Mouse (Mus musculus): Measurements from ENCODE around the gene Trim17.

Gene Trim17

DNA sequence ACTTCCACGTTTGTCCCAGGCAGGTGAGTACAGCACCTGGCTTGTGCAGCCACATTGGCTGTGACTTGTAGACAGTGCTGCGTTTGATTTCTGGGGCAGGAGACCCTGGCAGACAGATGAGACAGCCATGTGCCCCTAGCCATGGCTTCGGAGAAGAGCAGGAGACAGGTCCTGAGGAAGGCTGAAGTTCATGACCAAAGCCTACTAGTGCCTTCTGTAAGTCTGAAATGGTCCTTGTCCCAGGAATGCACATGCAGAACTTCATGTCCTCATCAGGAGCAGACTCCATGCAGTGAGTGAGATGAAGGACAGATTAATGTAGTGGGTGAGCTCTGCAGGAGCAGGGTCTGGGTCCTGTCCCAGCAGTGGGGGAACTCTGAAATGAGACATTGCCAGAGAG lies 37.4 kb downstream of the Trim17 start:
- DNase-seq (ENCODE audit: low read depth, low spot score): no peak

- DNase-seq (ENCODE audit: low read depth, low spot score): no peak
Observed at GRCm38 (mm10) chr11:58993091-58993670, 38.7 kb downstream of the Trim17 start.

GRCm38 (mm10) chr11:58994337-58994826 lies 39.9 kb downstream of the Trim17 start:
- DNase-seq (ENCODE audit: low read depth, low spot score): peak; percentile 60

- DNase-seq (ENCODE audit: low read depth, low spot score): no peak
Observed at GRCm38 (mm10) chr11:58995061-58995806, 40.7 kb downstream of the Trim17 start.

DNA sequence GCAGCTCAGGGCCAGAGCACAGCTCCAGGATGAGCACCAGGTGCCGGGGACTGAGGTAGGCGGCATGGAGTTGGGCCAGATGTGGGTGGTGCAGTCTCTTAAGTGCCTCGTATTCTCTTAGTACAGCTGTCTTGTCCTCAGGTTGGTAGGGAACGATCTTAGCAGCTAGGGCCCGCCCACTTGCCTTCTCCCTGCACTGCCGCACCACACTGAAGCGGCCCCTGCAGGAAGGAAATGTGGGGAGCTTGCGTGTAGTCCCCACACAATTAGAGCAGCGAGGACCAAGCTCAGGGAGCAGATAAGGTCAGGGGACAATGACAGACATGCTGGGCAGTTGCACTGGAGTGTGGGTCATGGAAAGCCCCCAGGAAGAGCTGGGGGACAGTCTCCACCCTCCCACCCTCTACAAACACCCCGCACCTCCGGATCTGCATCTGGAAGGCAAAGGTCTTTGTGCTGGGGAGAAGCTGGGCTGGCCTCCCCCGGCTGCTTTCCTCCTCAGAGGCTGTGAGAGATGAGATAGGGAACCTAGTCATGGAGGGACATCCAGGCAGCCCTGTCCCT lies 41.4 kb downstream of the Trim17 start:
- DNase-seq (ENCODE audit: low read depth, low spot score): peak; percentile 70

DNA sequence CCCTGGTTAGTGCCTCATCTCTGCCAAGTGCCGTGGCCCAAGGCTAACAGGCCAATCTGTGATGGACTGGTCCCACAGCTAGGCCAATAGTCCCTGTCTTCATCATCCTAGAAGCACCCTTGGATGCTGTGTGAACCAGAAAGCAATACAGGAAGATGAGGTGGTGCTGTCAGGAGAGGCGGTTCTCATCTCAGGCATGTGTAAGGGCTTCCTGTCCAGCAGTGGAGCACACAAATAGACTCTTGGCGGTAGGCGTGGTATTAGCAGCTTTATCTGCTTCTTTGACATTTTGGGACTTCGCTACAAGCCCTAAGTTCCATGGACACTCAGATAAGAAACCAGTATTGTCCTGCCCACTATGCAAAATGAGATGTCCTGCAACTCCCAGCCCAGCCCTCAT lies 43.1 kb downstream of the Trim17 start:
- no peak for DNase-seq (ENCODE audit: low read depth, low spot score)

- DNase-seq (ENCODE audit: low read depth, low spot score): no peak
Observed at GRCm38 (mm10) chr11:58999158-58999557, 44.7 kb downstream of the Trim17 start.

GRCm38 (mm10) chr11:58999830-59000229 lies 45.3 kb downstream of the Trim17 start:
- DNase-seq (ENCODE audit: low read depth, low spot score): no peak

DNA sequence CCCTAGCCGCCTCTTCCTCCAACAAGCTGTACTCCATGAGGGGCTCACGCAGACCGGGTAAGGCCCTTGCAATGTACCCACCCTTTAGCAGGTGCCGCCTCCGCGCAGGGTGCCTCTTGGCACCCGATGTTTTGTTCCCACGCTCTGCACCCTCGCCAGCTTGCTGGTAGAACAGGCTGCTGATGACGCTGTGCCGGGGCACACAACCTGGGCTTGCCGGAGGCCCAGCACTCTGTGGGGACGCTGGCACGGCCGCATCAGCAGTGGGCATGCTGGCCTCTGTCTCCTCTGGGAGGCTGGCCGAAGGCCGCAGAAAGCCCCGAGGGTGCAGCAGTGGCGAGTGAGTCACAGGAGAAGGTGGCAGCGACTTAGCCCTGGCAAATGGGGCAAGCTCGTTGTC lies 46.1 kb downstream of the Trim17 start:
- DNase-seq (ENCODE audit: low read depth, low spot score): no peak

DNA sequence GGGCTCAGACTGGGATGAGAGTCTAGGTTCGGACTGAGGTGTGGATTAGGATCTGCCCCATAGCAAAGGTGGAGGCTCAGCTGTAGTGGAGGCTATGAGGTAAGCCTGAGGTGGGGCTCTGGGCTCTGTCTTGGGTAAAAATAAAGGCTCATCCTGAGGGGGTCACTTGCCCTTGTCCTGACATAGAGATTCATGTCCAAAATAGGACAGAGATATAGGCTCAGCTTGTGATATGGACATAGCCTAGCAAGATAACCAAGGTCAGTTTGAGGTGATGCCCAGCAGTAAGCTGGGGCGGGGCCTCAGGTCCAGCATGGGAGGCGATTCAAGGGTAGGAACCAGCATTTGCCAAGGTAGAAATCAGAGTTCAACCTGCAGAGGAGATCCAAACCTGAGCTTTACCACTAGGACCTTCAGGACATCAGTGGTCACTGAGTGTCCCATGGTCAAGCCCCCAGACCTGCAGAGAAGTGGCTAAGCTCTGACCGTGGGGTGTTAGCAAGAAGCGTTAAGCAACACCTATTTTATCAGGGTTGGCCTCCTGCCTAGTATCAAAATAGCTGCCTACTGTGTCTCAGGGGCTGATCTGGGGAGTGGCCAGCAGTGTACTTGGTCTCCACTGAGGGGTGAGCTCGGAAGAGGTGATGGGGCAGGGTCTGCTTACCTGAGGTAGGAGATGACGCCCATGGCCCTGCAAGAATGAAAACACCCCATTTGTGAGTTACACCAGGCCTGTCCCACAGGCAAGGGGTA lies 48.0 kb downstream of the Trim17 start:
- no peak for DNase-seq (ENCODE audit: low read depth, low spot score)

DNA sequence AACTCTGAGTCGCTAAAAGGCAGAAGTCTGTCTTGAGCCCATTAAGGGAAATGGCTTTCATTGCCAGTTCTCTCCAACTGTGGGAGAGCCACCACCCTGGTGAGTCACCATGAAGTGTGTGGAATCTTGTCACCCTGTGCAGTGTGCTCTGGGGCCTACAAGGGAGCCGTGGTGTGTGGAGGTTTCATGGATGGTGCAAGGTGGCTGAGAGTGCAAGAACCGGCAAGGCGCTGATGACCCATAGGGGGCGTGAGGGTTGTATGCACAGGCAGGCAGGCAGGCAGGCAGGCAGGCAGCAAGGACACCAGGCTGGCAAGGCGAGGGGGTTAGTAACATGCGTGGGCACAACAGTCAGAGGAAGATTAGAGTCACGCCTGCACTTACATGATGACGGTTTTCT lies 60.6 kb downstream of the Trim17 start:
- peak; percentile 47 for DNase-seq (ENCODE audit: low read depth, low spot score)
